Mouse (Mus musculus) kidney, adult 18-20 months (tissue): Measurements from ENCODE around the gene Fam229a.

Experiments used
- DNase-seq: peaks from one replicate; pipeline ENCODE4 v3.0.0; 2021

Fam229a gene

DNA sequence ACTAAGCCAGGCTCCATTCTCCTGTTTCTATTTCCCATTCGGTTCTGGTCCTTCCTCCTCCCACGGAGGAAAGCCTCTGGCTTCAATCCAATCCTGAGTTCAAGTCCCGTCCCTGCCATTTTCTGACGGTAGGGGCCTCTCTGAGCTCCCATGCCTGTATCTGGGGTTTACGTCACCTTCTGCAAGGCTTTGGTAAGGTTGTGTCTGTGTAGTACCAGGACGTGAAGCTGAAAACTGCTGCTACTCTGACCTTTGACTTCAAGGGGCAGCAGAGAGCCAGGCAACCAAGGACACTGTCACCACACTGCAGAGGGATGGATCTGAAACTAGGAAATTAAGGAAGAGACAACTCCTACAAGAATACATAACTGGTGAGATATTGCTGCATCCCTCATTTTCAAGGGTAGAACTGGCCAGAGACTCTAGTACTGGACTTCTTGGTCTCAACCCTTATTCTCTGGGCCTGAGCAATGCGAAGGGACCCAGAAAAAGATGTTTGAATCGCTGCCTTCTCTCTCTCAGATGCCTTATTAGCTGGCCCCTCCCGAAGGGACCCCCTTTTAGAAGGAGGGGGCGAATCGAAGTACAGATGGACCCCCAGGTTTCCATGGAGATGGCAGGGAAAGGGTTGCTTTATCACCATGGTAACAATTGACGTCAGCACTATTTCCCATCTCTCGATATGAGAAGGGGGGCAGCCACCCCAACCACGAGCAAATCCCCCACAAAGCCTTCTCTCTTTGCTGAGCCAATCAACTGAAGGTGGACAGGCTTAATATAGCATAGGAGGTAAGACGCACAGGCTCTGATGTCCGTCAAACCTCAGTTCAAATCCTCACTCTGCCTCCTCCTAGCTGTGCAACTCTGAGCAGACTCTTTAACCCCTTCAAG is 4.9 kb downstream of the Fam229a start:
- DNase-seq: no peak

DNA sequence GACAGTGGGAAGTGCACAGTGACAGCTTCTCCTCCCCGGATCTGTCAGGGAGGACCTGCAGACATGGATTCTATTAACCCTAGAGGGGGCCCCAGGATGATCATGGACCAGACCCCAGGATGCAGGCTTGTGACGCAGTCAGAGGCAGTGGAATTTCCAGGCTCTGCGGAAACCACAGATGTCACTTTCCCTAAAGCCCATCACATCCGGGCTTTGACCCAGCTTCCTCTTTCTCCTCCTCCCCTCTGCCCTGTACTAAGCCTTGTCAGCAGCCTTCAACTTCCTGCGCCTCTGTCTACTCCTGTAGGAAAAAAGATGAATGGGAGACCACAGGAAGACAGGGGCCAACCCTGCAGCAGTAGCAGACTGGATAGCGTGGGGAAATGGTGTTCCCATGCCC is 5.6 kb downstream of the Fam229a start:
- DNase-seq: peak; percentile 44

DNA sequence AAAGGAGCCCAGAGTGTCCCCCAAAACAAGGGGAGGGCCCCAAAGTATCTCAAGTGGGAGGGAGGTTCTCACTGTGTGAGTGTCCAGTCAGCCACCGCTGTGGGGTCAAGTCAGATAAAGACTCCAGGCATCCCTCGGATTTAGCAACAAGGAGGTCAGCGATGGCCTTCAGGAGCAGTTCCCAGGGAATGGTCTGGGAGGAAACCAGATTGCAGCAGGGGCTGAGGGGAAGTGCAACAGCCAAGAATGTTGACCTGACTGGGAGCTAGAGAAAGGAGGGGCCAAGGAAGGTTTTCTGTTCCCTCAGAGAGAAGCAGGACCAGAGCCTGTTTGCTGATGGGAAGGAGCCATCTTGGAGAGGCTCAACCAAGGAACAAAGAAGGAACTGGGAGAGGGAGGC is 8.0 kb downstream of the Fam229a start:
- no peak for DNase-seq

DNA sequence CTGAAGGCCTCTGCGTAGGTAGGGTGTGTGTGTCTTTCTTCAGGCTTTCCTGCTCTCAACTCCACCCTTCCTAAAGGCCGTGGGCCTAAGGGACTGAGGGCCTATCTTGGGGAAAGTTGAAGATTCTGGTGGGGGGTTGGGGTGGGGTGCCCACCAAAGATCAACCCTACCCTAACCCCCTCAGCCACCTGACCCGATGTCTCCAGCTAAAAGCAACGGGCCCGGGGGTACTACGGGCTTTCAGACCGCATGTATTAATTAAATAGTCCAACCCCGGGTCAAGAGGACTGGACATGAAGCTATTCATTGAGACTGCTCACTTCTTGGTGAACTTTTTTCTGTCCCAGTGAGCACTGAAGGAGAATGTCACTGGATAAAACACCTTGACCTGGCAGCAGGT is 9.0 kb downstream of the Fam229a start:
- DNase-seq: no peak

DNA sequence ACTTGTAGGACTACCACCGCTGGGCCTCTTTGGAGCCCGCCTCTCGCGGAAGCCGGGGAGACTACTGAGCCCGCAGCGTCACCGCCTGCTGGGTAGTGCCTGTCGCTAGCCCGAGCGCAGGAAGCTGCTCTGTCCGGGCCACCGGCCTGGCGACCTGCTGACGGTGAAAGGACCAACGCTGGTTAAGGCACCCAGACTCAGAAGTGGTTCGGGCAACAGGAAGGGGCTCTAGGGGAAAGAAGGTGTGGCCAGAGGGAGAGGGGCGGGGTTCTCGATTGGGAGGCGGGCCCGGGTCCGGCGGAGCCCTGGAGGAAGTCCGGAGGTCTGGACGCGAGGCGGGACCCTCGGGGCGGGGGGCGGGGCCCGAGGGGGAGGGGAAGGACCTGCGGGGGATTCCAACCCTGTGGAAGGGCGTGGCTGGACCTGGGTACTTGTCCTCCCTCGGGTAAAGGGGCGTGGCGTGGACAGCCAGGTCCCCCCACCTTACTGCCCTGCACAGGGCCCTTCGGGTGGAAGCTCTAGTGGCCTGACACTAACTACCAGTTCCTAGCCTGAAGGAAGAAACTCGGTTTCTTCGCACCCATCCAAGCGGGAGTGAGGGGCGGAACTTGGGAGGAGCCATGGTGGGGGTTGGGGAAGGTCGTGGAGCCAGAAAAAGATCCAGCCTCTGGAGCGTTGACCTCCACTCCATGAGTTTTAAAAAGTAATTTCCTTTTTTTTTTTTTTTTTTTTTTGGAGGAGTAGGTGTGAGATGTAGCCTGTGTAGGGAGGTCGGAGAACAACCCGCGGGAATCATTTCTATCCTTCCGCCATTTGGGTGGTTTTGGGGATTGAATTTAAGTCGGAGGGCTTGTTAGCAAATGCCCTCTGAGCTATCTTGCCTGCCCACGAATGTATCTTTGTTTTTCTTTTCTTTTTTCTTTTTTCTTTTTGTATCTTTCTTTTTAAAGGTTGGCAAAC is 9.9 kb downstream of the Fam229a start:
- peak; percentile 91 for DNase-seq

DNA sequence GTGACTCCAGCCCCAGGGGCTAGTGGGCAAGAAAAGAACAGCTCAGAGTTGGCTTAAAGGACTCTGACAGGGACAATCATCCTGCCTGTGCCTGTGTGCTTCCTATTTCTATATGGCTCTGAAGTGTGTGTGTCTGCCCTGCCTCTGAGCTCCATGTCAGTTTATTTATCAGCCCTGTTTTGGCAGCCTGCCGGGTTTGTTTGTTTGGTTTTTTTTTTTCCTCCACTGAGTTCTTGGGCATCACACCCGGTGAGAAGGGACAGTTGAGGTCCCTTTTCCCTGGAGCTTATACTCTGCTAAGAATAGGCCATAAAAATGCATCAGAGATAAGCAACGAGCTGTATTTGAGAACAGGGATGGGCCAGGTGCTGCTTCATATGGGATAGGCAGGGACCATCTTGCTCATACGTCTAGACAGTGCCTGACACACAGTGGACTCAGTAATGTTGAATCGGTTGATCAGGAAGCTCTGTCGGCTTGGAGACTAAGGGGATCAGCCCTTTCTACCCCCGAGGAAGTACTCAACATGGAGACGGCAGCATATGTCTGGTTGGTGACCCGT is 11.4 kb downstream of the Fam229a start:
- no peak for DNase-seq

DNA sequence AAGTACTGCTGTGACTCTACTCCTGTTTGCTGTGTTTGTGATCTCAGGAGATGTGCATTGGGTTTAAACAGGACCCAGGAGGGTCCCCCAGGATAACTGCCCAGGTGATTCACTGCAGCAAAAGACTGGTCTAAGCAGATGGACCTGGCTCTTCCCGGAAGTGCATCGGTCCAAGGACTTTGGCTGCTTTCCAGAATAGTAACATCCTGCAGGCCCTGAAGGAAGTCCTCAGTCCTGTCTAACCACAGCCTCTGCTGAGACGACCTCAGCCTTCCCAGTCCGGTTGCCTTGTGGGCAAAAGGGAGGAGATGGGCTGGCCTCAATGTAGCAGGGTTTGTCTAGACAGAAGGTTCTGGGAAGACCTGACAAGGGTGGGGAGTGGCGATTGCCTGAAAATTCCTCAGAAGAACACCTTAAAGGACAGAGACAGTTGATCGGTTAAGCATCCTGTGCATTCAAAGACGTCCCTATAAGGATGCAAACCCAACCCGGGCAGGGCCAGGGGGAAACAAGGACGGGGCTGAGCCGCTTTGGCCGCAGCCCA is 12.0 kb downstream of the Fam229a start:
- no peak for DNase-seq

DNA sequence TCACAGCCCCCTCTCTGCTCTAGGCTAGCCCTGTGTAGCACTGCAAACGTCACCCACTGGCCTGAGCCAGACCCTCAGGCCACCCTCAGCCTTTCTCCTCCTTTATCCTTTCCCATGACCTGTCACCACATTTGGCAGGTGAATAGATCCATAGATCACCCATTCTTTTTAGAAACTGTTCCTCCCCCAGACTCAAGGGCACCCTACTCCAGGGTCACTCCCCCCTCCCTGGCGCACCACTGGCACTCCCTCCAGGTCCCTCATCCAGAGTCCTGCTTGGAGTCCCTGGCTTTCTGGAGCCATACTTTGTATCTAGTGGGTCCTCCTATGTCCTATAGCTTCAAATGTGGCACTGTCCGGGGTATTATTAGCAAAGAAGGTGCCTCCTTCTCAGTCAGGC is 14.5 kb downstream of the Fam229a start:
- no peak for DNase-seq

DNA sequence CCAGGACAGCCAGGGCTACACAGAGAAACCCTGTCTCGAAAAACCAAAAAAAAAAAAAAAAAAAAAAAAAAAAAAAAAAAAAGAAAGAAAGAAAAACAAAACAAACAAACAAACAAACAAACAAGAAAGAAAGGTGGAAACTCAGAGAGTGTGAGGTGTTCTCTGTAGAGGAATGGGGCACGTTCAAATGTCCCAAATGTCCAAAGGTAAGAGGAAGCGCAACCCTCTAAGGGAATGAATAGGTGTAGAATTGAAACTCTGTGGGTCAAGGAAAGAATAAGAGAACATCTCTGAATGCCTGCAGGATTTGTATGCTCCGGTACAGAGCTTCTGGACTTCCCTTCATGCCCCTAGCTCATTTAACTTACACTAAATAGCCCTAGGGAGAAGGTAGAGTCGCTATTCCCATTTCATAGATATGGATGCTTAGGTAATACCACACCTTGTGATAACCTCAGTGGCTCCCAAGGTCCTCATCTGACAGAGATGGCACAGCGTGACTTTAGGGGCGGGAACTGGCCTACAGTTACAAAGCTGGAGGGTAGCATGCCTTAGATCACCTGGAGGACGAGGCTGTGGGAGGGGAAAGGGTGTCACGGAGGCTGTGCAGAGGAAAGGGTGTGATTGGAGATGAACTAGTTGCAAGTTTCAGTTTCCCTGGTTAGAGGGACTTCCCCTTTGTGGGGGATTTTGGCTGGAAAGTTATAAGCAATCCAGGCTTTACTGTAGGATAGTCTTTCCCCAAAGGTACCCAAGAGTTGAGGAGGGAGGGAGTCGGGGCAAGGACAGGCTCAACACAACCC is 16.6 kb downstream of the Fam229a start:
- DNase-seq: no peak

DNA sequence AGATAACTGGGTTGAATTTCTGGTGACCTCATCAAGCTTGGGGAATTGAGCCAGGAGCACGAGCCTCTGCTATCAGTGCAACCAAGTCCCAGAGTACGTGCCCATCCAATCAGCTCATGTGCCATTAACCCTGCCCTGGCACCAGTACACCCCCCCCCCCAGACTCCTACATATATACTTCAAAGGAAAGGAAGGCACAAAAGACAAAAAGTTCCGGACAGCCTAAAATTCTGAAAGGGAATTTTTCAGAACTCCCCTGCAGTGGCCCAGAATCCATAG is 17.2 kb downstream of the Fam229a start:
- no peak for DNase-seq

DNA sequence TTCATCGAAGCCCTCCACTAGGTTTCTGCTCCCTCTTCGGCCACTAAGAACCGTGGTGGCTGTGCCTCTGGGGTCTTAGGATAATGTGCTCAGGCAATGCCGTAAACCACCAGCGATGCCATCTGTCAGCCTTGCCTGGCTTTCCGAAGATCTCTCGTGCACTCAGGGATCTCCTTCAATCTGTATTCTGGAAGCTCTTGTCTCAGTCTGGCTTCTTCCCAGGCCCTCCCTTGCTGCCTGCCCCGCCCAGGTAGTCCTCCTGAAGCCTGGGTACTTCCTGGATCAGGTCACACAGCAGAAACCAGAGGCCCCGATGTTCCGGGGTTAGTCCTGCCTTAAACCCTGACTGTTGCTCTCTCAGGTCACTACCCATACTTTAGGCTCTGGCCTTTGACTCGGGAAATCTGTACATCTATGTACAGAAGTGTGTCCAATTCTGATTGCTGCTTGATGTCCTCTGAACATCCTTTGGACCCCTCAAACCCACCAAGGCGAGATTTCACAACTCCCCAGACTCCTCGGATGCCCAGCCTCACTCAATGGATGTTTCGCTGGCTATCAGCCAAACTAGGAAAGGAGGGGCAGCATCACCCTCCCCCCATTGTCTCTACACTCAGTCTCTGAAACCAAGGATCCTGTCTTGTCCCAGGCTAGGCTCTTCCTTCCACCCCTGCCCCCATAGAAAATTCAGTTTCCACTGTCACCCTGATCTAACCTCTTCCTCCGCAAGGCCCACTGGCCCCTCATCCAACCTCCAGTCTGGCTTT is 18.0 kb downstream of the Fam229a start:
- no peak for DNase-seq

DNA sequence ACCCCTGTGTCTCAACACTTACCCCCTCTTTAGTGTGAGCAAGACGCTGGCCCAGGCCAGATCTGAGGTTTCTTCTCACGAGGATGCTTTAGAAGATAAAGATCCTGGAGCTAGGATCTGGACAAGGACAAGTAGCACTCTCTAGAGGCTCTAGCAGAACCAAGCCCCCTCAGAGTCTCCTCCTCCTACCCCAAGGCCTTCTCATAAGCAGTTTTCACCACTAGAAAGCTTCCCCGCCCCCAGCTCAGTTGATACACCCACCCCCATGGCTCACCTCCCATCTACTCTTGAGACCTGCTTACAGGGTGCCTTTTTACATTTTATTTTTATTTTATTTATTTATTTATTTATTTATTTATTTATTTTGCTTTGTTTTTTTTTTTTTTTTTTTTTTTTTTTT is 18.7 kb downstream of the Fam229a start:
- no peak for DNase-seq

DNA sequence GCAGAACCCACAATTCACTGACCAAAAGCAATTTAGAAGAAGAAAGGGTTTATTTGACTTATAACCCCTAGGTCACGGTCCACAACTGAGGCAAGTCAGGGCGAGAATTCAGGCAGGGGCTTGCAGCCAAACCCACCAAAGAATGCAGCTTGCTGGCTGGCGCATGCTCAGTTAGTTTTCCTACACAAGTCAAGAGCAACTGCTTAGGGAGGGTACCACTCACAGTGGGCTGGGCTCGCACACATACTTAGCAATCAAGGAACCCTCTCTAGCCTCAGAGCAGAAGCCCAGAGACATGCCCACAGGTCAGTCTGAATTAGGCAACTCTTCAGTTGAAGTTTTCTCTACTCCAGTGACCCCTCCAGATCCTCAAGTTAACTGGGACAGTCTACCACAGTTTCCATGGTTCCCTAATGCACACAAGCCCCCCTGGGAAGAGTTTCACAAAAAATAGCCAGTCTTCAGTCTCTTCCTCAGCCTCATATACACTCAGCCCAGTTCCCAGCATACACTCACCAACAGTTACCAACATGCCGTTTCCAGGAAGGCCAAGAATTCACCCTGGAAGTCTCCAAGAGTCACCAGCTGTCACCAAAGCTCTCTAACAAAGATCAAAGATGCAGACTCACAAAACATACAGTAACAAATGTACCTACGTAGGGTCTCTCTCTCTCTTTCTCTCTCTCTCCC is 19.9 kb downstream of the Fam229a start:
- DNase-seq: no peak

DNA sequence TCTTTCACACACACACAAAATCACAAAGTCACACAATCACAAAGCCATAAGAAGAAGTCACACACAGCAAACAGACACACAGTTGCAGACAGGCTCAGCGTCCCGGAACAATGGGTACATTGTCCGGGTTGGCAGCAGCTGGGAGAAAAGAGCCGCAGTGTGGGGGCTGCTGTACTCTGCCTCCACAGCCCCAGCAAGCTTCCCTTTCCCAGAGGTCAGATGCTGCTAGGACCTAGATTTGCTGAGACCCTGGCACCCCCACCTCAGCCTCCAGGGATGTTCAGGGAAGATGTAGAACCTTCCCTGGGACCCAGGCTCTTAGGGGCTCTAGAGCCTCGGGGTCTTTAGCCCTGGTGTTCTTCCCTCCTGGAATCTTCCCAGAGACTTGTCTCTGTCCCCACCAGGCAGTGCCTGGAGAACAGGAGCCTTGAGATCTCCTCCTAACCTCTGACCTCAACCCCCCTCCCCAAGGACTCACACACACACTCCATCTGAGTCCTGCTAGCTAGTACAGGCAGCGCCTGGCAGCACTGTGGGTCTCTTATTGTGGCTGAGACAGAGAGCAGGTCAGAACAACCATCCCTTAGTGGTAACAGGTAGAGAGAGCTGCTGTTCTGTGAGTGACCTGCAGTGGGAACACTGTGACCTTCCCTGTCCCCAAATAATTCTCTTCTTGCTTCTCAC is 20.6 kb downstream of the Fam229a start:
- DNase-seq: no peak

DNA sequence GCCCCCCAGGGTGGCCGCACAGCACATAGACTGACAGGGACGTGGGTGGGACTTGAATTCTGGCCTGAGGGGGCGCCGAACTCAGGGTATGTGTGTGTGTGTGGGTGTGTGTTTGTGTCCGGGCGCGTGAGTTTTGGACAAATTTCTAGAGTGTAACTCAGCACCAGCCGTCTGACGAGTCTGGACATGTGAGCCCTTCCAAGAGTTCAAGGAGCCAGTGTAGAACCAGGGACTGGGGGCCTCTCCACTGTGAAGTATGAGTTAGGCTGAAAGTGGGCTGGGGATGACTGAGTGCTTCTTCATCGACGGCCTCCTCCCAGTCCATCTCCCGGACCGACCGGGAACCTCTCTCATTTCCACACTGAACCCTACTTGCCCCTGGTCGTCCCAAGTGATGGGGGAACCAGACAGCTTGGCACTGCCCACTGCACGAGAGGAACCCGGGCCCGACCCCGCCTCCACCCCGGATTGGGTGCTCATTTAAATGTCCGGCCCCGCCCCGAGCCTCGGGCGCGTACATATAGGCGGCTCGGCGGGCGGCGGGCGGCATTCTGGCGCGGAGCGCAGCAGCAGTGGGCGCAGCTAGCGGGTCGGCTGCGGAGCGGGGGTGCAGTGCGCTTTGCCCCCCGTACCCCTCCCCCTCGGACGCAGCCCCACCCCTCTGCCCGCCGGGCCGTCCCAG is 22.2 kb downstream of the Fam229a start, which contains the start of gene Marcksl1:
Gene Marcksl1, plus strand, starts transcription at position 496 of the 682 bp plus-strand sequence.
- DNase-seq: peak; percentile 85

DNA sequence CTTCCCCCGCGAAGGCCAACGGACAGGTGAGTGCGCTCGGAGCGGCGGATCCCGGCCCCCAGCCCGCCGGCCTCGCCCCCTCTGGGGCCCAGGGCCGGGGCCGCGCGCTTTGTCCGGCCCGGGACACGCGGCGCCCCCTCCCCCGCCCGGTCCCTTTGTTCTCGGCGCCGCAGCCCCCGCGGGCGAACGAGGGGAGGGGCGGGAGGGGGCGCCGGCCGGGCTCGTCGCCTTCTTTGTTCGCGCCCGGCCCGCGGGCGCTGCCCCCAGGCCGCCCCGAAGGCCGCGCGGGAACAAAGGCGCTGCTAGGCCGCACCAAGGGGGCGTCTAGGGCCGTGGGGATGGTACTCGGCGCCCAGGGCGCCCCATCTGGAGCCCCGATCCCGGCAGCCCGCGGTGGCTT is 22.9 kb downstream of the Fam229a start:
- no peak for DNase-seq

DNA sequence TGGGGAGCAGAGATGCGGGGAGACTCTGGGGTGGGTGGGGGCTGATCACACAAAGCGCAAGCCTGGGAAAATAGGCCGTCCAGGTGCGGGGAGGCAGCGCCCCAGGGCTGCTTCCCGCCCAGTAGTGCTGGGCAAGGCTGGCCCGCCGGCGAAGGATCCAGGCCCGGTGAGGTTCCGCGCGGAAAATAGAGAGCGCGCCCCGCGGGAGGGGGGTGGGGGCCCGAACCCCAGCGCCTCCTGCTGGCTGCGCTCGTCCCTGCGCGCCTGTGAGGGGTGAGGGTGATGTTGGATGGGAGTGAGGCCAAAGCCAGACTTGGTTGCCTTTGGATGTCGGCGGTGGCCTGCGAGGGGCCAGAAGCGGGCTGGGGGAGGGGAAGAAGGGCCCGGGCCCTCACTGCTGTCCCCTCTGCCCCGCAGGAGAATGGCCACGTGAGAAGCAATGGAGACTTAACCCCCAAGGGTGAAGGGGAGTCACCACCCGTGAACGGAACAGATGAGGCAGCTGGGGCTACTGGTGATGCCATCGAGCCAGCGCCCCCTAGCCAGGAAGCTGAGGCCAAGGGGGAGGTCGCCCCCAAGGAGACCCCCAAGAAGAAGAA is 23.4 kb downstream of the Fam229a start:
- DNase-seq: peak; percentile 57

DNA sequence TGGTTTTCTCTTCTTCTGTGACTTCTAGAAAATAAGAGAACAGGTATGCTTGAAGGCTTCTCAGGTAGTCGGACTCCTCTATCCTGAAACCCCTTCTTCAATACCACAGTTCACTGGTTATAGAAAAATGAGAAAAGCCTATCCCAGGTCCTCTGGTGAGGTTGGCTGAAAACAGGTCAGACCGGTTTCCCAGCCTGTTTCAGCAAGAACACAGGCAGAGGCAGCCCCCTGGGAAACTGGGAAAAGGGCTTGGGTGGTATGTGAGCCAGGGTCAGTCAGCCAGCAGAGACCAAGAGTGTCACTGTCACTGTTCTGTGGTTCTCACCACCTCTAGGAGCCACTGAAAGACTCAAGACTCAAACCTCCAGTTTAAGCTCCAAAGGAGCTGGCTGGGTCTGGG is 25.9 kb downstream of the Fam229a start:
- DNase-seq: peak; percentile 46

DNA sequence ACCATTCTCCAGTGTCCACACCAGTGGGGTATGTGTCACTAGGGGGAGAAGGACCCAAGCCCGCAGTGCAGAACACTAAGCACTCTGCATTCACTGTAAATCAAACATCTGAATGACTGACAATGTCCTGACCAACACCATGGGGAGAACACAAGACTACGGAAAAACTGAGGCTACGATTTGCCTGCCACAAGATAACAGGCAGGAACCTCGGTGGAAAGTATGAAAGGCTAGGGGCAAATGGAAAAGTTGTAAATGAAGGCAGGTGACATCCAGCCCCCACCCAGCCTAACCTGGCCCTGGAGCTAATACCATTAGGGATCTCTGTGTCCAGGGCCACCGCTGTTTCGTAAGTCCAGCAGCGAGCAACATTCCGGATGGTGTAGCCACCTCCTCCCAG is 27.5 kb downstream of the Fam229a start:
- DNase-seq: no peak
